Mouse (Mus musculus) E14TG2a.4 (cell line): ENCODE measurements around the gene Tmem59.

ENCODE experiments used
- H3K27me3 ChIP-seq: 2 replicates; pipeline ENCODE4 v1.6.1; 2014; ENCODE audit warnings: low read length, control low read depth; ENCODE audit not compliant: insufficient read depth
- H3K36me3 ChIP-seq: 2 replicates; pipeline ENCODE4 v1.6.1; 2014; ENCODE audit warnings: low read length, control low read depth; ENCODE audit not compliant: insufficient read depth
- H3K4me1 ChIP-seq: replicated peaks from 2 replicates; pipeline ENCODE4 v1.6.1; 2014; ENCODE audit warnings: low read depth, low read length, control low read depth
- H3K4me3 ChIP-seq: replicated peaks from 2 replicates; pipeline ENCODE4 v1.5.1; 2014; ENCODE audit warnings: mild to moderate bottlenecking, low read length
- H3K9me3 ChIP-seq: 2 replicates; pipeline ENCODE4 v1.6.1; 2014; ENCODE audit warnings: low read length, control low read depth
- CTCF ChIP-seq: conservative IDR thresholded peaks from 2 replicates; pipeline ENCODE4 v1.5.1; 2014; ENCODE audit warnings: low read length
- NANOG ChIP-seq: IDR thresholded peaks from 2 replicates; pipeline ENCODE4 v1.6.1; 2014; ENCODE audit warnings: borderline replicate concordance, low read length, mixed read lengths
- POU5F1 ChIP-seq: IDR thresholded peaks from 2 replicates; pipeline ENCODE4 v1.6.1; 2014; ENCODE audit warnings: low read length, borderline replicate concordance

The Tmem59 gene

GRCm38 (mm10) chr4:107211465-107211864 is 33.3 kb downstream of the Tmem59 start:
- no peak for TF ChIP-seq NANOG
- TF ChIP-seq CTCF = no peak
- no peak for TF ChIP-seq POU5F1
- no peaks in the 10 kb centered on the region for H3K27me3 ChIP-seq
- peaks cover 4% of the 10 kb centered on the region for H3K4me1 ChIP-seq
- H3K4me3 ChIP-seq = no peak overlapping the region
- H3K9me3 ChIP-seq = no peaks in the 10 kb centered on the region
- H3K36me3 ChIP-seq = 0 out of 2 replicates have a peak, but pooled peaks cover 4% of the 10 kb centered on the region

GRCm38 (mm10) chr4:107211936-107212335 is 33.7 kb downstream of the Tmem59 start:
- peaks cover 4% of the 10 kb centered on the region for H3K4me1 ChIP-seq

GRCm38 (mm10) chr4:107213279-107214011 is 35.2 kb downstream of the Tmem59 start:
- H3K27me3 ChIP-seq = no peaks in the 10 kb centered on the region
- H3K36me3 ChIP-seq = no peaks in the 10 kb centered on the region
- peaks cover 11% of the 10 kb centered on the region for H3K4me1 ChIP-seq
- H3K4me3 ChIP-seq = no peak overlapping the region
- H3K9me3 ChIP-seq = no peaks in the 10 kb centered on the region
- TF ChIP-seq CTCF = no peak
- no peak for TF ChIP-seq NANOG
- TF ChIP-seq POU5F1 = no peak

More at GRCm38 (mm10) chr4:107211936-107212335, 33.7 kb downstream of the Tmem59 start:
- no peaks in the 10 kb centered on the region for H3K9me3 ChIP-seq
- H3K27me3 ChIP-seq = no peaks in the 10 kb centered on the region
- H3K36me3 ChIP-seq = no peaks in the 10 kb centered on the region
- no peak for TF ChIP-seq CTCF
- no peak overlapping the region for H3K4me3 ChIP-seq

- Histone ChIP-seq H3K4me3 (no peak overlapping the region), H3K36me3 (no peaks in the 10 kb centered on the region), H3K9me3 (no peaks in the 10 kb centered on the region), H3K27me3 (no peaks in the 10 kb centered on the region), H3K4me1 (peaks cover 7% of the 10 kb centered on the region; the same call in 1 of the 2 replicates)
- TF ChIP-seq POU5F1 = no peak
These were observed 39.4 kb downstream of the Tmem59 start for GRCm38 (mm10) chr4:107217574-107217973.

- H3K36me3 ChIP-seq = no peaks in the 10 kb centered on the region
- no peaks in the 10 kb centered on the region for H3K27me3 ChIP-seq
- no peaks in the 10 kb centered on the region for H3K9me3 ChIP-seq
- H3K4me3 ChIP-seq = no peak overlapping the region
- H3K4me1 ChIP-seq = peaks cover 7% of the 10 kb centered on the region; the same call in 1 of the 2 replicates
- TF ChIP-seq POU5F1 (no peak), NANOG (no peak), CTCF (no peak)
These were observed 43.3 kb downstream of the Tmem59 start for GRCm38 (mm10) chr4:107221524-107221923.

- no peak for TF ChIP-seq NANOG
- Histone ChIP-seq H3K36me3 (no peaks in the 10 kb centered on the region), H3K4me1 (no peaks in the 10 kb centered on the region), H3K27me3 (no peaks in the 10 kb centered on the region), H3K4me3 (no peak overlapping the region), H3K9me3 (no peaks in the 10 kb centered on the region)
These were observed 45.3 kb downstream of the Tmem59 start for GRCm38 (mm10) chr4:107223225-107224204.

GRCm38 (mm10) chr4:107226313-107226712 is 48.1 kb downstream of the Tmem59 start:
- Histone ChIP-seq H3K36me3 (no peaks in the 10 kb centered on the region), H3K4me1 (no peaks in the 10 kb centered on the region), H3K4me3 (no peak overlapping the region), H3K27me3 (no peaks in the 10 kb centered on the region), H3K9me3 (no peaks in the 10 kb centered on the region)
- no peak for TF ChIP-seq CTCF
- TF ChIP-seq POU5F1 = no peak

GRCm38 (mm10) chr4:107232219-107232618 is 54.0 kb downstream of the Tmem59 start:
- no peak for TF ChIP-seq CTCF
- TF ChIP-seq POU5F1 = no peak
- no peak for TF ChIP-seq NANOG
- peaks cover 41% of the 10 kb centered on the region for H3K36me3 ChIP-seq
- H3K27me3 ChIP-seq = no peaks in the 10 kb centered on the region
- no peaks in the 10 kb centered on the region for H3K4me1 ChIP-seq
- no peak overlapping the region for H3K4me3 ChIP-seq
- H3K9me3 ChIP-seq = no peaks in the 10 kb centered on the region

- TF ChIP-seq CTCF (no peak), NANOG (no peak), POU5F1 (no peak)
- no peaks in the 10 kb centered on the region for H3K27me3 ChIP-seq
- H3K36me3 ChIP-seq = peaks cover 69% of the 10 kb centered on the region
- no peaks in the 10 kb centered on the region for H3K4me1 ChIP-seq
- no peaks in the 10 kb centered on the region for H3K9me3 ChIP-seq
- no peak overlapping the region for H3K4me3 ChIP-seq
These were observed 60.1 kb downstream of the Tmem59 start for GRCm38 (mm10) chr4:107238253-107238652.
